Mouse (Mus musculus) natural killer cell, adult 2 months (primary cell): Measurements from ENCODE around the gene Cdh20.

ENCODE experiments used
- DNase-seq, 2 experiments: peaks; one replicate each; pipeline ENCODE4 v3.0.0; 2022; ENCODE audit warnings: low spot score in 2 of 2

Cdh20 gene

GRCm38 (mm10) chr1:104768371-104769249, at the start of gene Cdh20:
Gene Cdh20, plus strand, starts transcription at chr1:104768529.
- DNase-seq: no peak

GRCm38 (mm10) chr1:104746816-104747215, 21.5 kb upstream of the Cdh20 start:
- DNase-seq: no peak

- no peak for DNase-seq
Observed at GRCm38 (mm10) chr1:104747438-104747837, 20.9 kb upstream of the Cdh20 start.

- no peak for DNase-seq
Observed at GRCm38 (mm10) chr1:104754483-104754882, 13.8 kb upstream of the Cdh20 start.

GRCm38 (mm10) chr1:104755896-104756295, 12.4 kb upstream of the Cdh20 start:
- no peak for DNase-seq

GRCm38 (mm10) chr1:104769250-104769607, 900 bp downstream of the Cdh20 start:
- no peak for DNase-seq

- no peak for DNase-seq
Observed at GRCm38 (mm10) chr1:104771937-104772336, 3.6 kb downstream of the Cdh20 start.

GRCm38 (mm10) chr1:104773207-104773606, 4.9 kb downstream of the Cdh20 start:
- DNase-seq: no peak

- DNase-seq: no peak
Observed at GRCm38 (mm10) chr1:104793488-104793887, 25.2 kb downstream of the Cdh20 start.

- DNase-seq: no peak
Observed at GRCm38 (mm10) chr1:104796146-104796545, 27.8 kb downstream of the Cdh20 start.

- no peak for DNase-seq
Observed at GRCm38 (mm10) chr1:104797139-104797538, 28.8 kb downstream of the Cdh20 start.

GRCm38 (mm10) chr1:104804746-104805145, 36.4 kb downstream of the Cdh20 start:
- no peak for DNase-seq

- no peak for DNase-seq
Observed at GRCm38 (mm10) chr1:104807214-104807613, 38.9 kb downstream of the Cdh20 start.

- DNase-seq: no peak
Observed at GRCm38 (mm10) chr1:104817510-104817909, 49.2 kb downstream of the Cdh20 start.

- no peak for DNase-seq
Observed at GRCm38 (mm10) chr1:104828106-104828505, 59.8 kb downstream of the Cdh20 start.

- no peak for DNase-seq
Observed at GRCm38 (mm10) chr1:104838206-104838915, 70.0 kb downstream of the Cdh20 start.

GRCm38 (mm10) chr1:104839051-104839450, 70.7 kb downstream of the Cdh20 start:
- DNase-seq: no peak

GRCm38 (mm10) chr1:104848256-104848919, 80.1 kb downstream of the Cdh20 start:
- DNase-seq: no peak

- no peak for DNase-seq
Observed at GRCm38 (mm10) chr1:104848920-104849272, 80.6 kb downstream of the Cdh20 start.

GRCm38 (mm10) chr1:104877384-104877783, 109.1 kb downstream of the Cdh20 start:
- no peak for DNase-seq

- no peak for DNase-seq
Observed at GRCm38 (mm10) chr1:104901815-104902214, 133.5 kb downstream of the Cdh20 start.

GRCm38 (mm10) chr1:104903409-104903808, 135.1 kb downstream of the Cdh20 start:
- no peak for DNase-seq

GRCm38 (mm10) chr1:104912407-104912806, 144.1 kb downstream of the Cdh20 start:
- DNase-seq: no peak
